Mouse (Mus musculus) thymus, adult 2 months (tissue): Measurements from ENCODE around the gene Aqp3.

Source experiments
- CTCF ChIP-seq: fragments of 200-500 bp; IDR thresholded peaks from 2 replicates; pipeline ENCODE4 v1.5.1; 2012; ENCODE audit warnings: mild to moderate bottlenecking, control low read depth, low read length, moderate library complexity, borderline replicate concordance; ENCODE audit not compliant: control insufficient read depth, poor library complexity, insufficient read depth; ENCODE audit errors: extremely low read depth
- POLR2A ChIP-seq: fragments of 200-500 bp; IDR thresholded peaks from 2 replicates; pipeline ENCODE4 v1.6.1; 2012; ENCODE audit warnings: mild to moderate bottlenecking, low read length, control low read depth, moderate library complexity; ENCODE audit not compliant: control insufficient read depth, poor library complexity, insufficient read depth; ENCODE audit errors: extremely low read depth

GRCm38 (mm10) chr4:41042880-41043279, 55.1 kb downstream of the Aqp3 start:
- no peak for TF ChIP-seq POLR2A
- TF ChIP-seq CTCF, result no peak
